Mouse (Mus musculus) neural tube, embryonic 14.5 days (tissue): Measurements from ENCODE around the gene Afg1l. TPM values are rescaled to one million over a fixed set of nuclear protein-coding genes. Genes with fewer than 3 reads are reported as not detected.

Source experiments
- ATAC-seq: fragments of 200-750 bp; cut with Nextera tagmentation; 2 replicates; pipeline ENCODE4 v1.8.0; 2017; ENCODE audit warnings: low read depth, mild to moderate bottlenecking, moderate TSS enrichment, moderate library complexity
- H3K27ac ChIP-seq: fragments of 300-500 bp; sonication (generic); 2 replicates; pipeline ENCODE4 v1.5.1; 2014; ENCODE audit warnings: low read depth, mild to moderate bottlenecking, control low read depth, low read length, moderate library complexity, mixed read lengths
- H3K27me3 ChIP-seq: fragments of 300-500 bp; sonication (generic); 2 replicates; pipeline ENCODE4 v1.6.1; 2014; ENCODE audit warnings: low read length; ENCODE audit not compliant: control insufficient read depth, insufficient read depth
- H3K36me3 ChIP-seq: fragments of 300-500 bp; sonication (generic); 2 replicates; pipeline ENCODE4 v1.6.1; 2014; ENCODE audit warnings: low read length, mixed read lengths; ENCODE audit not compliant: control insufficient read depth, insufficient read depth
- H3K4me1 ChIP-seq: fragments of 300-500 bp; sonication (generic); 2 replicates; pipeline ENCODE4 v1.6.1; 2014; ENCODE audit warnings: low read length; ENCODE audit not compliant: control insufficient read depth, insufficient read depth
- H3K4me2 ChIP-seq: fragments of 300-500 bp; sonication (generic); 2 replicates; pipeline ENCODE4 v1.6.1; 2014; ENCODE audit warnings: mild to moderate bottlenecking, low read depth, low read length, control low read depth
- H3K4me3 ChIP-seq: fragments of 300-500 bp; sonication (generic); 2 replicates; pipeline ENCODE4 v1.5.1; 2014; ENCODE audit warnings: low read depth, low read length, control low read depth, mixed read lengths
- H3K9ac ChIP-seq: fragments of 300-500 bp; sonication (generic); replicated peaks from 2 replicates; pipeline ENCODE4 v1.6.1; 2014; ENCODE audit warnings: low read depth, mild to moderate bottlenecking, control low read depth, low read length, mixed read lengths
- H3K9me3 ChIP-seq: fragments of 300-500 bp; sonication (generic); 2 replicates; pipeline ENCODE4 v1.6.1; 2016; ENCODE audit warnings: low read length; ENCODE audit not compliant: control insufficient read depth
- WGBS: fragments of 180-500 bp; shearing (Covaris S2); extraction: QIAGEN DNeasy Blood & Tissue Kit; methylation state at CpG from one replicate; pipeline ENCODE4 v1.1.7; 2014; 5-methylcytosine and 5-hydroxymethylcytosine counted together
- polyA plus RNA-seq: library from polyadenylated mRNA; unstranded; fragments of >200 nt; fragmentation: Nextera tagmentation; extraction: Ambion mirVana; gene quantifications from 2 replicates; pipeline ENCODE4 v1.2.1, GENCODE M21; 2014

Afg1l gene
- polyA plus RNA-seq, 1 experiment from 2014 or later: 8.0 TPM

DNA sequence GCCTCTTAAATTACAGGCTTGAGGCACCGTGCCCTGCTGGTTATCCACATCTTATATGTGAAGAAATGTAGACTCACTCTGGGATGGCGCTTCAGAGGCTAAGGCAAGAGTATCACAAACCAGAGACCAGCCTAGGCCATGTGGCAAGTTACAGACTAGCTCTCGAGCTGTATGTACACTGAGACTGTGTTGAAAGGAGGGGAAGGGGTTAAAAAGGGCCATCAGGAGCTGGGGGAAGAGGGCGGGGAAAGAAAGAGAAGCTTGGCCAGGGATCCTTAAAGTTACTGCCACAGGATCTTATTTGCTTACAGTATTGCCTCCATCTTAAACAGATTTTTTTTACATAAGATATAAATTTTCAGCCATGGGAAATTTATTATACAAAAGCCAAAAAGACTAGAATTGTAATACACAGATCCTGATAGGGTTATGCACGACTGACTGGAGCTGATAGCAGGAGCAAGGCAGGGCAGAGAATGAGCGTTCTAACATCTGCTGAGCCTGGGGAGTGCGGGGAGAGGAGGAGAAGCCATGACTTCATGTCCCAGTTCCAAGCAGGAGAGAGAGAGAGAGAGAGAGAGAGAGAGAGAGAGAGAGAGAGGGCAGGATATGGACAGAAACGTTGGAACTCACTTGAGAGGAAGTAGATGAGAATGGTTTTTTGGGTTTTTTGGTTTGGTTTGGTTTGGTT is 10.4 kb upstream of the Afg1l start:
- Histone ChIP-seq H3K4me2 (no peak overlapping the region), H3K27ac (no peak overlapping the region), H3K36me3 (no peaks in the 10 kb centered on the region), H3K4me1 (no peaks in the 10 kb centered on the region), H3K9ac (no peak overlapping the region), H3K27me3 (no peaks in the 10 kb centered on the region), H3K4me3 (no peak overlapping the region), H3K9me3 (no peaks in the 10 kb centered on the region)
- 36% methylated on average over 8 of the region's 8 CpGs for WGBS
- no peak for ATAC-seq

- Histone ChIP-seq H3K27ac (no peak overlapping the region), H3K4me1 (no peaks in the 10 kb centered on the region; the same call in 1 of the 2 replicates), H3K9ac (no peak overlapping the region), H3K9me3 (no peaks in the 10 kb centered on the region), H3K4me3 (no peak overlapping the region), H3K4me2 (no peak overlapping the region), H3K27me3 (no peaks in the 10 kb centered on the region), H3K36me3 (no peaks in the 10 kb centered on the region)
- no peak for ATAC-seq
- WGBS: 72% methylated on average over 4 of the region's 4 CpGs
Measured at GRCm38 (mm10) chr10:42480719-42481118, 2.4 kb upstream of the Afg1l start.

DNA sequence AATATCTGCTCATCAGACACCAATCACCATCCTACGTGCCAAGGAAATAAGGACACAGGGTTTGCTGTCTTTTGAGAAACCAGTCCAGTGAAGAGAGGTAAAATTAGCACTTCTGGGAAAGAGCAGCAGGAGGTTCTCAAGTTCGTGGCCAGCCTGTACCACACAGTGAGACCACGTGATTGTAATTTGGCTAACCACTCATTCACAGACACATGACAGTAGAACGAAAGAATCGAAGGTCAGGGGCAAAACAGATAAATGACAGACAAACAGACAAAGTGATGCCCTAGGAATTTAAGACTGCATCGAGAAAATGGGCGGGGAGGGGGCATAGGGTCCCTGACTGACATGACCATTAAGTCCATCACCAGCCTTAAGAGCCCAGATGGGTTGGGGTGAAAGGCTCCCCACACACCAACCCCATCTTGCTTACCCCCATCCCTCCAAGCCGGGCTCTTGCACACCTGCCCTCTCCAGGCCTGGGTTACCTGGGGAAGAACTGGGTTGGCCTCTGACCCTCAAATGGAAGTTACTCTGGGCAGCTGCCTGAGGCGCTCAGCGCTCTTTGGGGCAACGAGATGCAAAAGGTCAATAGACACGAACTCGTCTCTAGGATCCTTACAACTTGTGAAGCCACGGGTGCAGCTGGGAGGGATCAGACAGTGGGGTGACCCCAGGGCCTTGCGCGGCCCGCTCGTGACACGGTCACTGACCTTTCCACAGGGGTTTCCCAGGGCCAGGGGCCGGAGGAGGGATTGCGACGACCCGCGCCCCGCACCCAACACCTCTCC is 620 bp downstream of the Afg1l start:
- peak overlapping the region; percentile 62 for H3K4me3 ChIP-seq
- no peaks in the 10 kb centered on the region for H3K27me3 ChIP-seq
- no peaks in the 10 kb centered on the region; the same call in 1 of the 2 replicates for H3K4me1 ChIP-seq
- no peaks in the 10 kb centered on the region for H3K36me3 ChIP-seq
- H3K9ac ChIP-seq: peak overlapping the region; percentile 82
- WGBS: 10% methylated on average over 25 of the region's 25 CpGs
- H3K27ac ChIP-seq: peak overlapping the region; percentile 84
- peak overlapping the region; percentile 89 for H3K4me2 ChIP-seq
- H3K9me3 ChIP-seq: no peaks in the 10 kb centered on the region
- peak; percentile 66 for ATAC-seq

- Histone ChIP-seq H3K27ac (no peak overlapping the region), H3K4me3 (no peak overlapping the region), H3K9ac (no peak overlapping the region), H3K36me3 (no peaks in the 10 kb centered on the region), H3K4me2 (no peak overlapping the region; the same call in 1 of the 2 replicates), H3K4me1 (no peaks in the 10 kb centered on the region; the same call in 1 of the 2 replicates), H3K9me3 (no peaks in the 10 kb centered on the region), H3K27me3 (no peaks in the 10 kb centered on the region)
- ATAC-seq: no peak
- WGBS: 90% methylated on average over 10 of the region's 10 CpGs
Measured at GRCm38 (mm10) chr10:42476774-42477475, 1.4 kb downstream of the Afg1l start.

- no peaks in the 10 kb centered on the region for H3K36me3 ChIP-seq
- H3K4me1 ChIP-seq: no peaks in the 10 kb centered on the region; the same call in 1 of the 2 replicates
- H3K27me3 ChIP-seq: no peaks in the 10 kb centered on the region
- ATAC-seq: no peak
- no peak overlapping the region for H3K4me2 ChIP-seq
- H3K9me3 ChIP-seq: no peaks in the 10 kb centered on the region
- H3K27ac ChIP-seq: no peak overlapping the region
- 88% methylated on average over 6 of the region's 6 CpGs for WGBS
- H3K4me3 ChIP-seq: no peak overlapping the region
- no peak overlapping the region for H3K9ac ChIP-seq
Measured at GRCm38 (mm10) chr10:42474946-42475514, 3.3 kb downstream of the Afg1l start.

DNA sequence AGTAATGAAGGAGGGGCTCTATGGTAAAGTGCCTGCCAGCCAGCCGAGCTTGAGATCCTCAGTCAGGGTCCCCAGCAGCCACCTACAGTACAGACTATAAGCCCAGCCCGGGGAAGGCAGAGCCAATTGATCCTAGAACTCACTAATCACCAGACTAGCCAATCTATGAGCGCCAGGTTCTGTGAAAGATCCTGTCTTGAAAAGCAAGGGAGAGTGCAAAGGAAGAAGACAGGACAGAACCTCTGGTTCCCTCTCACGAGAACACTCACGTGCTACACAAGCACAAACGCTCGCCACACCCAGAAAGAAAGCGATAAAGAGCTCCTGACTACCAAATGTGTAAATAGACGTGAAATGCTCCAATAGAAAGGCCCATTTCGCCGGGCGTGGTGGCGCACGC is 13.6 kb downstream of the Afg1l start:
- H3K36me3 ChIP-seq: no peaks in the 10 kb centered on the region
- 77% methylated on average over 14 of the region's 14 CpGs for WGBS
- no peaks in the 10 kb centered on the region for H3K27me3 ChIP-seq
- H3K4me2 ChIP-seq: no peak overlapping the region
- no peak for ATAC-seq
- no peaks in the 10 kb centered on the region for H3K9me3 ChIP-seq
- H3K4me3 ChIP-seq: no peak overlapping the region
- no peak overlapping the region for H3K9ac ChIP-seq
- H3K27ac ChIP-seq: no peak overlapping the region
- H3K4me1 ChIP-seq: no peaks in the 10 kb centered on the region

DNA sequence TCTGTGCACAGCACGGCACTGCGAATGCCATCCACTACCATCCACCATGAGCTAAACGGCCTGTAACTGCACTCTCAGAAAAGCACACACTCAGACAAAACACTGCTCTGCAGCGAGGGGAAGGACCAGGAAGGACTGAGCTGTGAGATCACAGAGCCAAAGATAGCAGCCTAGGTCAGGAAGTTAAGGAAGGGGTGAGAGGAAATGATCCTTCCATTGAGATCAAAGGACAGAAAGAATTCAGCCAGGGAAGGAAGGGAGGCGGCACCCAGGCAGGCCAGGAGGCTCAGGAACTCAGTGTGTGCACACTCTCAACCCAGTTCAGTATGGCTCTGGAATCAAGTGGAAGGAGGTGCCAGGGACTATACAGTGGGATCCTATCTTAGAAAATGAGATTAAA is 14.1 kb downstream of the Afg1l start:
- no peak for ATAC-seq

GRCm38 (mm10) chr10:42457557-42458191 is 20.7 kb downstream of the Afg1l start:
- no peak for ATAC-seq
- Histone ChIP-seq H3K36me3 (no peaks in the 10 kb centered on the region), H3K4me3 (no peak overlapping the region), H3K9me3 (peaks cover 6% of the 10 kb centered on the region; the same call in 1 of the 2 replicates), H3K4me2 (no peak overlapping the region), H3K9ac (no peak overlapping the region), H3K27ac (no peak overlapping the region), H3K4me1 (no peaks in the 10 kb centered on the region), H3K27me3 (no peaks in the 10 kb centered on the region)
- 87% methylated on average over 9 of the region's 9 CpGs for WGBS

More for the DNA sequence above, 14.1 kb downstream of the Afg1l start:
- no peak overlapping the region for H3K27ac ChIP-seq
- H3K36me3 ChIP-seq: no peaks in the 10 kb centered on the region
- no peaks in the 10 kb centered on the region for H3K27me3 ChIP-seq
- H3K9me3 ChIP-seq: peaks cover 2% of the 10 kb centered on the region; the same call in 1 of the 2 replicates
- H3K4me1 ChIP-seq: no peaks in the 10 kb centered on the region
- no peak overlapping the region for H3K9ac ChIP-seq
- H3K4me3 ChIP-seq: no peak overlapping the region
- no peak overlapping the region for H3K4me2 ChIP-seq
- WGBS: 28% methylated on average over 5 of the region's 5 CpGs
